Mouse (Mus musculus) bone marrow, adult 2 months (tissue): Measurements from ENCODE around the gene Icam4.

ENCODE experiments used
- CTCF ChIP-seq: fragments of 200-500 bp; IDR thresholded peaks from 2 replicates; pipeline ENCODE4 v1.5.1; 2011; ENCODE audit warnings: low read length, control low read depth; ENCODE audit not compliant: control insufficient read depth, insufficient read depth
- POLR2A ChIP-seq: fragments of 200-500 bp; IDR thresholded peaks from 2 replicates; pipeline ENCODE4 v1.6.1; 2011; ENCODE audit warnings: low read depth, mild to moderate bottlenecking, control low read depth, low read length, borderline replicate concordance; ENCODE audit not compliant: control insufficient read depth

- TF ChIP-seq CTCF (no peak), POLR2A (no peak)
Observed at GRCm38 (mm10) chr9:21010362-21010761, 18.8 kb upstream of the Icam4 start.
